Mouse (Mus musculus): ENCODE measurements around the gene Pdlim5.
"Not testable (repeated sequence)": the region's sequence is repeated elsewhere in the genome, so short reads cannot be mapped to it uniquely, and the experiment has no call there.

The Pdlim5 gene

GRCm38 (mm10) chr3:142274993-142275392, 120.5 kb downstream of the Pdlim5 start:
- peak; percentile 70 for DNase-seq (ENCODE audit: low spot score)

- no peak for DNase-seq (ENCODE audit: low spot score)
These were observed 121.0 kb downstream of the Pdlim5 start for GRCm38 (mm10) chr3:142274451-142274850.

GRCm38 (mm10) chr3:142273265-142273664, 122.2 kb downstream of the Pdlim5 start:
- DNase-seq (ENCODE audit: low spot score): no peak

GRCm38 (mm10) chr3:142256371-142256770, 139.1 kb downstream of the Pdlim5 start:
- no peak for DNase-seq (ENCODE audit: low spot score)

- DNase-seq (ENCODE audit: low spot score): no peak
These were observed 143.4 kb downstream of the Pdlim5 start for GRCm38 (mm10) chr3:142252086-142252485.

GRCm38 (mm10) chr3:142249458-142249857, 146.0 kb downstream of the Pdlim5 start:
- peak; percentile 23 for DNase-seq (ENCODE audit: low spot score)

GRCm38 (mm10) chr3:142243263-142243662, 152.2 kb downstream of the Pdlim5 start:
- no peak for DNase-seq (ENCODE audit: low spot score)

- DNase-seq (ENCODE audit: low spot score): peak; percentile 27
These were observed 156.2 kb downstream of the Pdlim5 start for GRCm38 (mm10) chr3:142239298-142239697.

GRCm38 (mm10) chr3:142238260-142239046, 157.0 kb downstream of the Pdlim5 start:
- DNase-seq (ENCODE audit: low spot score): no peak

GRCm38 (mm10) chr3:142237621-142238020, 157.9 kb downstream of the Pdlim5 start:
- DNase-seq (ENCODE audit: low spot score): no peak

GRCm38 (mm10) chr3:142233606-142234465, 161.7 kb downstream of the Pdlim5 start:
- no peak for DNase-seq (ENCODE audit: low spot score)

GRCm38 (mm10) chr3:142228665-142229064, 166.8 kb downstream of the Pdlim5 start:
- DNase-seq (ENCODE audit: low spot score): no peak

- no peak for DNase-seq (ENCODE audit: low spot score)
These were observed 172.9 kb downstream of the Pdlim5 start for GRCm38 (mm10) chr3:142222471-142223103.

- no peak for DNase-seq (ENCODE audit: low spot score)
These were observed 175.6 kb downstream of the Pdlim5 start for GRCm38 (mm10) chr3:142219910-142220309.

GRCm38 (mm10) chr3:142212821-142213220, 182.7 kb downstream of the Pdlim5 start:
- no peak for DNase-seq (ENCODE audit: low spot score)

- DNase-seq (ENCODE audit: low spot score): no peak
These were observed 183.3 kb downstream of the Pdlim5 start for GRCm38 (mm10) chr3:142212186-142212585.

- no peak for DNase-seq (ENCODE audit: low spot score)
These were observed 185.5 kb downstream of the Pdlim5 start for GRCm38 (mm10) chr3:142209981-142210380.

GRCm38 (mm10) chr3:142209057-142209456, 186.4 kb downstream of the Pdlim5 start:
- no peak for DNase-seq (ENCODE audit: low spot score)

GRCm38 (mm10) chr3:142207488-142207887, 188.0 kb downstream of the Pdlim5 start:
- no peak for DNase-seq (ENCODE audit: low spot score)

- no peak for DNase-seq (ENCODE audit: low spot score)
These were observed 189.2 kb downstream of the Pdlim5 start for GRCm38 (mm10) chr3:142206316-142206715.

- no peak for DNase-seq (ENCODE audit: low spot score)
These were observed 199.4 kb downstream of the Pdlim5 start for GRCm38 (mm10) chr3:142196142-142196541.

GRCm38 (mm10) chr3:142191627-142192026, 203.9 kb downstream of the Pdlim5 start:
- not testable (repeated sequence) for DNase-seq (ENCODE audit: low spot score)

All from adipocyte (in vitro differentiated cells).